Mouse (Mus musculus) E14TG2a.4 (cell line): Measurements from ENCODE around the gene Ttll8.

ENCODE experiments used
- CTCF ChIP-seq: conservative IDR thresholded peaks from 2 replicates; pipeline ENCODE4 v1.5.1; 2014; ENCODE audit warnings: low read length
- NANOG ChIP-seq: IDR thresholded peaks from 2 replicates; pipeline ENCODE4 v1.6.1; 2014; ENCODE audit warnings: borderline replicate concordance, low read length, mixed read lengths
- POU5F1 ChIP-seq: IDR thresholded peaks from 2 replicates; pipeline ENCODE4 v1.6.1; 2014; ENCODE audit warnings: low read length, borderline replicate concordance

GRCm38 (mm10) chr15:88865061-88865460 lies 89.2 kb downstream of the Ttll8 start:
- no peak for TF ChIP-seq NANOG
- no peak for TF ChIP-seq CTCF
- TF ChIP-seq POU5F1 = no peak
